Mouse (Mus musculus) bone marrow macrophage, adult 2 months (primary cell): Measurements from ENCODE around the gene Crat.

Source experiments
- CTCF ChIP-seq: IDR thresholded peaks from 2 replicates; pipeline ENCODE4 v1.5.1; 2012; ENCODE audit warnings: low read depth, mild to moderate bottlenecking, low read length, moderate library complexity
- POLR2A ChIP-seq: IDR thresholded peaks from 2 replicates; pipeline ENCODE4 v1.6.1; 2012; ENCODE audit warnings: mild to moderate bottlenecking, low read depth, low read length, borderline replicate concordance

DNA sequence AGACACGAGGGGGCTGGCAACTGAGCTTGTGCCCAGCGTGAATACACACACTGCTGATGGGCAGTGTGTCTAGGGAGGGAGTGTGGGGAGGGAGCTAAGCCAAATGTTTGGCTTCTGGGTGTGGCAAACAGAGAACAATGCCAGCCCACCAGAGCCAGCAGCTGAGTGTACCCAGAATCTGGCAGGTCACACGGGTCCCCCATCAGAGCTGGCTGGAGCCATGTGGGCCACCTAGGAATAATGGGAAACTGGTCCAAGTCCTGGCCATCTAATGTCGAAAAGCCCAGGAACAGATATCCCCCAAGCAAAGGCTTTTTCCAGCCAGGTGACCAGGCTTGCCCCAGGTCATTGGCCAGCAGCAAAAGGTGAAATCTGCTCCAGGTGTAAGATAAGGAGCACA is 59.8 kb downstream of the Crat start:
- no peak for TF ChIP-seq POLR2A
- no peak for TF ChIP-seq CTCF
